Mouse (Mus musculus): ENCODE results near the gene Chd2.

DNA sequence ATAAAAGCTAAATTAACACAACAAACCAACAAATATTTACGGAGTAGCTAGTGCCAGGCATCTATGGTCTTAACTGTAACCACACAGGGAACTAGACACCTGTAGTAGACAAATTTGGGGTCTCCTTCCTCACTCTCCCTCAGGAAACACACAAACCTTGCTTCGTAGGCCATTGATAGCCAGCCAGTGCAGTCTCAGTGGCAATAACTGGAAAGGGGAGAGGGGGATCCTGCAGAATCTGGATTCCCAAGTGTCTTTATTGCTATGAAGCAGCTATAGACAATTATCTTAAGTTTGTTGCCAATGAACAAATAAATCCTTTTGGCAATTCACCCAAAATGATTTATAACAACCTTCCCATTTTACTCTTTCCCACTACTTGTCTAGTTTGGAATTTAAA lies 6.4 kb upstream of the Chd2 start:
- TF ChIP-seq CTCF (IDR thresholded peaks at IDR 0.05; ENCODE audit: low read depth, low read length), result no peak
- no peak for TF ChIP-seq POLR2A (IDR thresholded peaks at IDR 0.05; ENCODE audit: insufficient read depth, low read length)

Measured in ES-Bruce4 (cell line).